Mouse (Mus musculus): ENCODE data around the gene Gm12394. TPM values are rescaled to one million over a fixed set of nuclear protein-coding genes. Genes with fewer than 3 reads are reported as not detected.
"Not testable (repeated sequence)": the region's sequence is repeated elsewhere in the genome, so short reads cannot be mapped to it uniquely, and the experiment has no call there.

Gm12394 gene
- not detected for total RNA-seq (2021)
- long read RNA-seq, experiment 1: 0 reads
- long read RNA-seq, experiment 2: 0 reads

- intact Hi-C loops (cut with DNase I); DNase-seq: not testable (repeated sequence)
Observed at GRCm38 (mm10) chr4:42856671-42857070, at the start of gene Gm12394. Gene Gm12394, minus strand, starts transcription at chr4:42856771.

GRCm38 (mm10) chr4:42904966-42905365 lies 48.4 kb upstream of the Gm12394 start:
- intact Hi-C loops (cut with DNase I): no loop called here

GRCm38 (mm10) chr4:42904523-42904922 lies 48.0 kb upstream of the Gm12394 start:
- DNase-seq: no peak
- intact Hi-C loops (cut with DNase I): no loop called here

More at GRCm38 (mm10) chr4:42904966-42905365, 48.4 kb upstream of the Gm12394 start:
- no peak for DNase-seq

DNA sequence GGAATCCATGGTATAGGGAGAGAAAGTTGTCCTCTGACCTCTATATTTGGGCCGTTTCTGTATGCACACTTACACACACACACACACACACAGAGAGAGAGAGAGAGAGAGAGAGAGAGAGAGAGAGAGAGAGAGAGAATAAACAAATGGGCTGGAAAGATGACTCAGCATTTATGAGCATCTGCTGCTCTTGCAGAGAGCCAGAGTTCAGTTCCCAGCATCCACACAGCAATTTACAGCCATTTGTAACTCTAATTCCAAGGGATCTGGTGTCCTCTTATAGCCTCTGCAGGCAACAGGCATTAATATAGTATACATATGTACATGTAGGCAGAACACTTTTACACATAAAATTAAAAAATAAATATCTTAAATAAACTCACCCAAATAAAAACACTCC lies 47.4 kb upstream of the Gm12394 start:
- intact Hi-C loops (cut with DNase I): no loop called here
- DNase-seq: no peak

DNA sequence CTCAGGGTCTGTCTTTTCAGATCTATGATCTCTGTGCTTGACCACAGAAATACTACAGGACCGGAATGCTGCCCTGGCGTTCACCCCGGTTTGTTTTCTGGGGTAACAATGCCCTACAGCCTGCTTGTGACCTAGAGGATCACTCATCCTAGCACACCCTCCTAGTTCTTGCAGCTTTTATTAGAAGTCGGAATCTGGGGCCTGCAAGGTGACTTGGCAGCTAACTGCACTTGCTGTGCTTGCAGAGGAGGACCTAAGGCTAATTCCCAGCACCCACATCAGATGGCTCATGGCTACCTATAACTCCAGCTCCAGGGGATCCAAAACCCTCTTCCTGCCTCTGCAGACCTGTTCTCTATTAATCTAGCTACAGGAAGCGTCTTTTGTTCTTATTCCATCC lies 46.2 kb upstream of the Gm12394 start:
- DNase-seq: no peak
- intact Hi-C loops (cut with DNase I): no loop called here

DNA sequence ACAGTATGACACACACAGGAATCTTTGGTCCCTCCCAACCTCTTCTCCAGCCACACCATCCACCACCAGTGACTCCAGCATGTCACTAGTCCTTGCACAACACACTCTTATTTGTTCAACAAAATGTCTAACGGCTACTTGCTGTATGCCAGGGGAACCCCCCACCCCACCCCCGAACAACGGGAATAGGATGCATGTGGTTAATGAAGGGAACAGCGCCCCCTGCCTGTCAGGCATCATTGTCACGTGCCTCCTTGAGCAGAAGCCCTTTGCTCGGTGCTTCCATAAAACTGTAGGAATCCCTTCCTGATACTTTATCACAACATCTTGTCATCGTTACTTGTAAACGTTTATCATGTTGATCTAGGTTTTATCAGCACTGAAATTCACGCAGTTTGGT lies 45.6 kb upstream of the Gm12394 start:
- DNase-seq: peak in 1 of 2 experiments; percentile 25
- intact Hi-C loops (cut with DNase I): no loop called here

DNA sequence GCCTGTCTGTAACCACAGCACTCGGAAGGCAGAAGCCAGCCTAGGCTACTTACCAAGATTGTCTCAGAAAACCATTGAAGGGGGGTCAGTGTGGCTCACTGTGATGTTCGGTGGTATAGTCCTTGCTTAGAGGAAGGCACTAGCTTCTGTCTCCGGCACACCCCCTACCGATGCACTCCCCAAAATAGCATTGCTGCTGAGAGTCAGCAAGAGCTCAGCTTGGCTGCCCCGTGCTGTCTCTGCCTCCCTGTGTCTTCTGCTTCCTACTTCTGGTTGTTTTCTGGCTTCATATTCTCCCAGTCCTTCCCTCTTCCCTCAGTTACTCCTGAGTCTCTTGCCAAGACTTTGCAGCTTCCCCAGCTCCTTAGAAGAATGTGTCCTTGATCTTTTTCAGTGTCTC lies 44.3 kb upstream of the Gm12394 start:
- intact Hi-C loops (cut with DNase I): no loop called here
- no peak for DNase-seq

GRCm38 (mm10) chr4:42898914-42899313 lies 42.3 kb upstream of the Gm12394 start:
- no peak for DNase-seq
- intact Hi-C loops (cut with DNase I): no loop called here

DNA sequence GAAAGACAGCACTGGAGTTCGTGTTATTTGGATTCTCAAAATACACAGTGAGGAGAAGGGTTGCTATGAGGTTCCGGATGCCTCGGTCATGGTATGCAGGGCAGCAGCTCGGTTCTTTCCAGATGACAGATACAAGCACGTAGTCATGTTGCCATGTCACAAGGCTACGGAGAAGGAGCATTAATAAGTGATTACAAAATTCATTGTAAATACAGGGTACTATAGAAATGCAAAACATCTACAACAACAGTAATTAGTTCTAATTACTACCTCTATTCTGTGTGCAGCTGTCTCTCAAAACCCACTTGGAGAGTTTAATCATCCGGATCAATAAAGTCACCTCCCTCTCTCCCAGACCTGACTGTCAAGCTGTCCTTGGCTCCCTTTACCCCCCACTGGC lies 38.5 kb upstream of the Gm12394 start:
- no peak for DNase-seq
- intact Hi-C loops (cut with DNase I): no loop called here

GRCm38 (mm10) chr4:42891176-42891575 lies 34.6 kb upstream of the Gm12394 start:
- intact Hi-C loops (cut with DNase I): no loop called here
- no peak for DNase-seq

- intact Hi-C loops (cut with DNase I): no loop called here
- no peak for DNase-seq
Observed at GRCm38 (mm10) chr4:42888806-42889205, 32.2 kb upstream of the Gm12394 start.

DNA sequence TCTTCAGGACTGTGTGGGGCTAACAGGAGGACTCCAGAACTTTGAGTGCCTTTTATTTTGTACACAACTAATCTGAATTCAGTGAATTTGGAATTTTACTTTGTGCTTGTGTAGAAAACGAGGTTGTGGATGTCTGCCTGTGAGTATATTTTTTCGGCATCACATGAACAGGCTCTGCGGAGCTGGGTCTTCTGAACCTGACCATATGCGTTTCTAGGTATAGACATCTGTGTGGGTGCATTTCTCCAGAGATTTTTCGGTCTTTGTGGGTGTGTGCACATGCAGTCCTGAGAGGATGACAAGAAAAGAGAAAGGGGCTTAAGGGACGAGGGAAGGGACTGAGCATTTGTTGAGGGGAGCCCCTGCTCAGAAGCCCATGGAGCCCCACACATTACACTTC lies 30.4 kb upstream of the Gm12394 start:
- no peak for DNase-seq
- intact Hi-C loops (cut with DNase I): no loop called here

- intact Hi-C loops (cut with DNase I): no loop called here
- DNase-seq: no peak
Observed at GRCm38 (mm10) chr4:42880677-42880948, 24.0 kb upstream of the Gm12394 start.

- intact Hi-C loops (cut with DNase I): no loop called here
Observed at GRCm38 (mm10) chr4:42879829-42880676, 23.5 kb upstream of the Gm12394 start.

DNA sequence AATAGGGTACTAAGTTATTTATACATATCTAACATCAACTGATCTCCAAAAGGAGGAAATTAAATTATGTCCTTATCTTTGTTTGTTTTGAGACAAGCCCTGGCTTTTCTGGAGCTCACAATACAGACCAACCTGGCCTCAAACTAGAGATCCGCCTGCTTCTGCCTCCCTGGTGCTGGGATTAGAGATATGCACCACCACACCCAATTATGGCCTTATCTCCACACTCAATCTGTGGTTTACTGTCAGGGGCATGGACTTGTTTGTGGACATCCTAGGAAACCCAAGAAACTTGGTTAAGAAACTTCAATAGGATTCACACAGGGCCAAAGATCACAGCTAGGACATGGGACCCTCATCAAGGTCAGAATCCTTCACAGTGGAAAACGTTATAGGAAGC lies 21.1 kb upstream of the Gm12394 start:
- intact Hi-C loops (cut with DNase I): loop anchor here (1.0 to 2.0 kb wide), 2 partner anchors 67 to 88 kb away; no protein-coding TSS in a partner anchor
- DNase-seq: no peak

More at GRCm38 (mm10) chr4:42879829-42880676, 23.5 kb upstream of the Gm12394 start:
- no peak for DNase-seq

DNA sequence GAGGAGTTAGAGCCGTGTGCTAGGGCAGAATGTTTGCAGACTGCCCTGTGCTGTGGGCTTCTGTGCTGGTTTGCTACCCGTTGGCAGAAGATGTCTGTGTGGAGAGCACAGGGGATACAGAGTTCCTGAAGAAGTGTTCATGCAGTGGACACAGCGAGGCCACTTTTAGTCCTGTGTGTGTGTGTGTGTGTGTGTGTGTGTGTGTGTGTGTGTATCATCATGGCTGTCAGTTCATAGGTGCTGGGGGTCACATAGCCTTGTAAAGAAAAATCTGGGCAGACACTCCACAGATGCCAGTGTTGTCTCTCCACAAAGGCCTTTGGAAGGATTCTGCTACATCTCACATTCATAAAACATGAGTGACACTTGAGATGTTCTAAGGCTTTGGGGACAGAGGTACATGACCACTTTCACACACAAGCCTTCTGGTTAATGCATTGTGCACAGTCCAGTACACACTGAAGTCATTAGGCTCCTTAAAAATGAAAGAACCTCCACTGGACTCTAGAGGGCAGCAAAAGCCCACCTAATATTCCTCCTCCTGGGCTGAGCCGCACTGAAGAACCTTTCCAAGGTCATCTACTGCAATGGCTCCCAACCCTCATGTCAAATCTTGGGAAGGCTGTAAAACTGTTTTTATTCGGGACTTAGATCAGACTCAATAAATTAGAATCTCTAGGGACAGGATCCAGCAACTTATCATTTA lies 20.2 kb upstream of the Gm12394 start:
- peak; percentile 50 to 65 for DNase-seq
- intact Hi-C loops (cut with DNase I): loop anchor here (1.0 to 2.0 kb wide), 2 partner anchors 68 to 89 kb away; no protein-coding TSS in a partner anchor

DNA sequence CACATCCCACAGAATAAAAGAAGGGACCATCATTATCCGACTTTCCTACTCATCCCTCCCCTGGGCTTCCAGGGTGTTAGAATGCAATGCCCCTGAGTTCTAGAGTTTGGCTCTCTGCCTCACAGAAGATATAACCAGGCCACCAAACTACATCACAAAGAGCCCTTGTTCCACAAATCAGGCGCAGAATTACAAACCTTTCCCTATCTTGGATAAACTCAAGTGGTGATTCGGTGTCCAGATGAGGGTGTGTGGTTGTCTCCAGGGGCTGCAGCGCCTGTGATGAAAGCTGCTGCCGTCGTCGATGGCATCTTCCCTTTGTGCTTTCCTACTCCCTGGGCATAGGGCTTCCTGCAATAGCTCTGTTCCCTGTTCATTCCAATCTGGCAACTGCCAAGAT lies 17.6 kb upstream of the Gm12394 start, which contains the start of gene Fam205c:
Fam205c (minus strand) TSS at position 101 of the 400 bp plus-strand sequence.
- intact Hi-C loops (cut with DNase I): no loop called here
- no peak for DNase-seq

DNA sequence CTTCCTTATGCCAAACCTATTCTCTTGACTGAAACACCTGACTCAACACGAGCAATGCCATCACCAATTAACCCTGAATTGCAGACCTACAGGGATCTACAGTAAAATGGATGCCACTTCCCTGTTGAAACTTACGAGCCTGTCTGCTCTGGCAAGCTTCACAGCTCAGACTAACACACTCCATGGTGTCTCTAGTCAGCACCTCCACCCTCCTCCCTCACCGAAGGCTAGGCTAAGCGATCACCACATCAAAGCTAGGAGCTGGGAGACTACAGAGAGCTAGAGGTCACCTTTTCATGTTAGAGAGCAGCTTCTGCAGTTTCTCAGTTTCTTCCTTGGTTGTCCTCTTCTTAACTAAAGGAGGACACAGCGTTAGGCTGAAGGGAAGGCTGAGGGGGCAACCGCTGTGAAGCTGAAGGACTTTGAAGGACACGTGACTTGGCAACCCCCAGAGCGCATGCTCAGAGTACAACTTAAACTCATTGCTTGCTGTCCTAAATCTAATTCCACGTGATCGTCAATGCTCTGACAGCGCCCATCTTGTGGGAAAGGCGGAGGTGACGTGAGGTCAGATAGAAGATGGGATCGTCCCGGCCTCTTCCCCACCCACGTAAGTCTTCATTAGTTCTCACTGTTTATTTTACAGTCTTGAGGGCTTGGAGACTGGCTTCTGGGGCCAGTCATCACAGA lies 16.3 kb upstream of the Gm12394 start:
- no peak for DNase-seq
- intact Hi-C loops (cut with DNase I): no loop called here

DNA sequence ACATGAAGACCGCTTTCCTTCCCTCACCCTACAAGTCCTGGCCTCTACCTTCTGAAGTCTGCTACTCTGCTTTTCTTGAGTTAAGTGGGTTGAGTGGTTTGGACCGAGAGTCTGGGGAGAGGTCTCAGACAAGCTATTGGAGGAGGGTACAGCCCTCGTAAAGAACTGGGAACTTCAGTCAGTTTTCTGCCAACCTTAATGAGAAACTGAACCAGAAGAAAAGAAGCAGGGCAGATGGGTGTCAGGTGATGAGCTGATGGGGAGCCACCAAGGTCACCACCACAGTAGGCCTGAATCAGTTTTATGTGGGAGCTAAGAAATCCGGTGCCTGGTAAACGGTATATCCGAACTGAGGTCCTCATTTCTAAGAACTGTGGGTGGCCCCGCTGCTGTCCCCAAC lies 15.6 kb upstream of the Gm12394 start:
- intact Hi-C loops (cut with DNase I): no loop called here
- DNase-seq: no peak

DNA sequence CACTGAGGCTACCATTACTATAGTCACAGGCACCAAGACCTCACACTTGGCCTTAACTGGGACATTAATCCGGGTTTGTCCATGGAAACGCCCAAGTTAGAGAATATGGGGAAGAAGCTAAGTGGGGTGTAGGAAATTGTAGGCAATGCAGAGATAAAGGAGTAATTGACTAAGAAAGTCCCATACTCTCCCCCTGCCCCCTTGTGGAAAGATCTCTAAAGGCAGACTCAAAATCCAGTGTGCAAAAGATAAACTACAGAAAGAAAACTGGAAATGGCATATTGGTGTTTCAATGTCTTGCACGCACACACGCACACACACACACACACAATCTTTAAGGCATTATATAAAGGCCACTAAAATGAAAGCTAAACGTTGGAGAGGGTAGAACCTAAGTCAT lies 14.2 kb upstream of the Gm12394 start:
- DNase-seq: no peak

DNA sequence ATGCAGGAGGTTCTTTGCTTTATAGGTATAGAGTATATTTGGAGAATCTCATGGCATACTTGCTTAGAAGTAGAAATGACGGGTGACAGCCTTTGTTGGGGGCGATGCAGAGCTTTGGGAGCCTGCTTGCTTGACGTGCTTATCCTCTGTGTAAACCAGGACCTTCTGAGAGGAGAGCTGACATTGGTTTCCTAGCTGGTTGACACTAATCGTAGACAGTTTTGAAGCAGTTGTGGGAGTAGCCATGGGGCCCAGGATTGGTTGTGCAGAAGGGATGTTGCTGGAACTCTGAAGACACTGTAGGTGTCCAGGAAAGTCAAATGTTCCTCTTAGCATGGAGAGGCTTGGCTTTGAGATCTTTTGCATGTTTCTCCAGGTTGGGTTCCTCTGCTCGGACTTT lies 11.6 kb upstream of the Gm12394 start:
- intact Hi-C loops (cut with DNase I): no loop called here
- no peak for DNase-seq

More for the DNA sequence above, 14.2 kb upstream of the Gm12394 start:
- intact Hi-C loops (cut with DNase I): no loop called here

Data from heart, postnatal 14 days (tissue).